Mouse (Mus musculus): ENCODE measurements at regions not wholly inside any gene's neighbourhood (a gene's known extent, or its start where the extent isn't known, plus 50 kb on each side); places are given as distances from the start of the nearest gene placed in this dataset.

DNA sequence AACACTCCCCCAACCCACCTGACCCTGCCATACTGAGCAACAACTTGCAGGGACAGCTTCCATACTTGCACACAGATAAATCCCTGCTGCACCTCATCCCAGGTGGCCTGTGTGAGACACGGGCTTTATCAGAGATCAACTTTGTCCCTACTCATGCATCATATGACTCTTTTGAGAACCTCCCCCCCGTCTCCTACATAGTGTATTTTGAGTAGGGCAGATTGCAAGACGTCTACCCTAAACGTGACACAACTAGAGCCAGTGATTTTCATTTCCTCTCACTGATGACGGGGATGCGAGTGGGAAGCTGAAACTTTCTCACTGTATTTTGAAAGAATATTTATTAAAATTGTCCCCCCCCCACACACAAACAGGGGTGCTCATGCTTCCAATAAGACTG is 107.8 kb downstream of the Maf start:
- no peak for TF ChIP-seq CTCF (IDR thresholded peaks at IDR 0.05 in 2 of 3, conservative IDR thresholded peaks at IDR 0.05 in 1 of 3; ENCODE audit: control insufficient read depth in 1 of 3, insufficient read depth in 1 of 3, low read depth in 2 of 3, low read length in 3 of 3, poor library complexity in 1 of 3, severe bottlenecking in 1 of 3)
- no peak for TF ChIP-seq MAZ (IDR thresholded peaks at IDR 0.05; ENCODE audit: low read depth, low read length)
- TF ChIP-seq ZC3H11A (IDR thresholded peaks at IDR 0.05; ENCODE audit: low read depth, low read length): no peak
- no peak for TF ChIP-seq UBTF (IDR thresholded peaks at IDR 0.05; ENCODE audit: borderline replicate concordance, insufficient read depth, low read depth, low read length)
- no peak for TF ChIP-seq EP300 (IDR thresholded peaks at IDR 0.05; ENCODE audit: low read depth in 1 of 2, low read length in 2 of 2)

Data from MEL (cell line).